Mouse (Mus musculus) adrenal gland, adult 8-10 months (tissue): ENCODE results near the gene Slc12a8. TPM values are rescaled to one million over a fixed set of nuclear protein-coding genes. Genes with fewer than 3 reads are reported as not detected.
"Not testable (repeated sequence)": the region's sequence is repeated elsewhere in the genome, so short reads cannot be mapped to it uniquely, and the experiment has no call there.

Experiments used
- DNase-seq: peaks from one replicate; pipeline ENCODE4 v3.0.0; 2022
- total RNA-seq, 4 experiments: library from RNA; stranded (reverse); gene quantifications; 2 replicates each; pipeline ENCODE4 v1.2.4; 2022

Gene Slc12a8
- total RNA-seq: under 1 TPM; 0.55 to 0.91 (median 0.77) TPM

DNA sequence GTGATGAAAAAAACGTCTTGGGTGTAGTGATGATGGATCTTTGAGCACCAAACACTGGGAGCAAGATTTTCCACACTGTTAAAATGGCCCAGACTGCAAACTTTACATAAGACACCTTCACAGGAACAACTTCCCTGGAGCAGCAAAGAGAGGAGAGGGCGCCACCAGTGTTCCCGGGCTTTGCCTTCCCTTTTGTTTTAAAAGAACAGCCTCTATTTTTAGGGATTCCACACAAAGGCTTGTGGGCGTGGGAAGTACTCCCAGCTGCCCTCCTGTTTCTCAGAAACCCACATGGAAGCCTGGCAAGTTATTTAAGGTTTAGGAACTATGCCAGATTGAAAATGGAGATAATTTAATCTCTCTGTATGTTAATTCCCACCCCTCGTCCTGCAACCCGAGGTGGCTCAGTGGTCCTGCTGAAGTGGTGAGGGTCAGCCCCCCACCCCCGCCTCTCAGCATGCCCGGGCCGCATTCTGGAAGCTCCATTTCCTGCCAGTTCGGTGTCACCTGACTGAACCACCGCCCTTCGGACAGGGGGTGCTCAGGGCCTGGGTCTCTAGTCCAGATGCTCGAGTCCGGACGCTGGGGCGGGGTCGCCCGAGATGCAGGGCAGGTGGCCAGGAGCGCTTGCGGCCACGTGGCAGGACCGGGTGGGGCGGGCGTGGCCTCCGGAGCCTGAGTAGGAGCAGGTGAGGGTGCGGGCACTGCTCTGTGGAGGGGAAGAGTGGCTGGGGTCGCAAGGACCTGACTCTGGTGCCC lies at the start of gene Slc12a8:
Gene Slc12a8, plus strand, starts transcription at position 522 of the 759 bp plus-strand sequence.
- DNase-seq: no peak

DNA sequence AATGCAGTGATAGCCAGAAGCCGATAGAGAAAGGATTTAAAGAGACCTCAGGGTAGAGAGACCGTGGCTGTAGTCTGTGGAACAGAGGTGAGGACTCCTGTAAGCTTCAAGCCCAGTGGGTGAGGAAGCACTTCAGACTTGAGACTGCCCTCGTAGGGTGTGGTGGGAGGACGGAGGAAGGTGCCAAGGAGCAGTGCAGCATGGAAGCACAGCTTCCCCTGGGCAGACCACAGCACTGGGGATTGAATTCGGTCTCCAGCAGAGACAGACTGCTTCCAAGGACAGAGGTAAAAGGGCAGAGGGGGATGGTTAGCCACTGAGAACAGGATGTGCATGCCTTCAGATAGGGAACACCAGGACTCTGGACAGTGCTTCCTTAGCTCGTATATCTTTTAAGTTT lies 49.7 kb upstream of the Slc12a8 start:
- no peak for DNase-seq

DNA sequence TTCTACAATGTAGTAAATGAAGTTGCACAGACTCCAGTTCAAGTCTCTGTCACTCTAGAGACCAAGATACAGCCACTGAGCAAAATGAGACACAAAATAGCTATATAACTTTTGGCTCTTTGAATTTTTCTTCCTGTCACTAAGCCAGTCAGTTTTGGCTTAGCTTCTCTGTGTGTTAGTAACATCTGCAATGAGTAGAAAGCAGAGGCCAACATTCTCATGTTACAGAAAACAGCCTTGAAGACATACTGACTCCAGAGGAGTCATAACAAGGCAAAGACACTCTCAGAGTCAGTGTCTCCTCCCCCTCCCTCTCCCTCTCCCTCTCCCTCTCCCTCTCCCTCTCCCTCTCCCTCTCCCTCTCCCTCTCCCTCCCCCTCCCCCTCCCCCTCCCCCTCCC lies 47.2 kb upstream of the Slc12a8 start:
- no peak for DNase-seq

DNA sequence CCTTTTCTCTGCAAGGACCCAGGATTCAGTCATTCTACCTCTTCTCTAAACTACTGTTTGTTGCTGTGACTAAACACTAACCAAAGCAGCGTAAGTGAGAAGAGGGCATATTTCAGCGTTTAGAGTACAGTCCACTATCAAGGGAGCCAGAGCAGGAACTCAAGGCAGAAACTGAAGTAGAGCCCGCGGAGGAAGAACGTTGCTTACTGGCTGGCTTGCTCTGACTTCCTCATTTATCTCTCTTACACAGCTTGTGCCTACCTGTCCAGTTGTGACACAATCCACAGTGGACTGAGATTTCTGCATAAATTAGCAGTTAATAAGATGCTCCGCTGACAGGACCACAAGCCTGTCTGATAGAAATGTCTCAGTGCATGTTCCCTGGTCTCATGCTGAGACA lies 42.7 kb upstream of the Slc12a8 start:
- no peak for DNase-seq

DNA sequence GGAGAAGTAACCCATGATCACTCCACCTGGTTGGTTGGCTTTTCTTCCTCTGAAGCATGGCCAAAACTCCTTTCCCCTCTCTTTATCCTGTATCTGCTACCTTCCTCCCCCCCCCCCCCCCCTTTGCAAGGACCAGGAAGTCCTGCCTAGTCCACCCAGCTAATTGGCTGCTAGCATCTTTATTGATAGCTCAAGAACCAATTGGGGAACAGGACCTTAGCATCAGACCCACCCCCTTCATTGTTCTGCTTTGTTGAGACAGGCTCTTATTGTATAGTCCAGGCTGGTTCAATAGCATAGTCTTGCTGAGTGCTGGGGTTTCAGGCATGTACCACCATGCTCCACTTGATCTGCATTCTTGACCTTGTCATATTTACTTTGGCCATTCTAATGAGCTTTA lies 37.2 kb upstream of the Slc12a8 start:
- no peak for DNase-seq

DNA sequence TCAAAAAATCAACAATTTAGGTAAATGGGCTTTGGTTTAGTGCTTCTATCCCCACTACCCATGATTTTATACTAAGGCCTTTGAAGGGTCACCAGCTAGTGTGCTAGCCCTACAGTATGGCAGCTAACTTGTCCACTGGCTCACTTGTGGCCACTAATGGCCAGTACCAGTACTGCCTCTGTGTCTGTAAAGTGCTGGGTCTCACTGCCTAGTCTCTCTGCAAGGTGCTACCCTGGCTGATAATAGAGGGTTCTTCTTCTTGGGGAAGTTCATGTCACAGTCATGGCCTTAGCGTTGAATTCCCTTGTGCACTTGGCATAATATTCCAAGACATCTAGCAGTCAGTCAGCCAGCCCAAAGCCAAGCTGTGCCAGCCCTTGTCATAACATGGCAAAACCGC lies 36.0 kb upstream of the Slc12a8 start:
- DNase-seq: no peak

DNA sequence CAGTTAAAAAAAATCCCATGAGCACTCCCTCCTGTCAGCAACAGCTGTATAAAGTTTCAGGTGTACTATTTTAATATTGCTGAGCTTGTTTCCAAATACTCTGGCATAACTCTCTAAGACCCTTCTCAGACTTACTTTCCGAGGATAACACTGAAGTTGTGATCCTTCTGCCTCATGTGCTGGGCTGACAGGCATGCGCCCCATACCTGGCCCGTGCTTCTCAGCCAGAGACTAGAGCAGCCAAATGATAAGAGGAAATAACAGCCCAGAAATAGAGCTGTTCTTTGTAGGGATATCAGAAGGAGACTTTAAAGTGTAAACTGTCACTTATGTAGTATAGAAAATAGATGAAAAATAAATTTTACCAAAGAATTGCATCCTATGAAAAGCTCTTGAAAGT lies 34.8 kb upstream of the Slc12a8 start:
- DNase-seq: no peak

DNA sequence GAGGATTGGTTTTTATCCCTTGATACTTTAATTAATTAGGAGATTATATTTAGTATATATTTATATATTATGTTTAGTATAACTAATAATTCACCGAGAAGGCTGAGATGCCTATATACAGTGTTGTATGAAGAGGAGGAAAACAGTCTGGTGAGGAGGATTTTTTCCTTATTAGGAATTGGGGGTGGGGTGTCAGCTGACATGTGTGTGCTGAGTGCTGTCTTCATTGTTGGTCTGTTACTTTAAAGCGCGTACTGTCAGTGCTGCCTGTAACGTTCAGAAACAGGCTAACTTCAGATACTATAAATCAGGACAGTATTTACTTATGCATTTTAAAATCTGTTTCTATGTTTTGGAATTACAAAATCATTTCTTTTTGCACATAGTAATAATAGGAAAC lies 29.4 kb upstream of the Slc12a8 start:
- DNase-seq: no peak

DNA sequence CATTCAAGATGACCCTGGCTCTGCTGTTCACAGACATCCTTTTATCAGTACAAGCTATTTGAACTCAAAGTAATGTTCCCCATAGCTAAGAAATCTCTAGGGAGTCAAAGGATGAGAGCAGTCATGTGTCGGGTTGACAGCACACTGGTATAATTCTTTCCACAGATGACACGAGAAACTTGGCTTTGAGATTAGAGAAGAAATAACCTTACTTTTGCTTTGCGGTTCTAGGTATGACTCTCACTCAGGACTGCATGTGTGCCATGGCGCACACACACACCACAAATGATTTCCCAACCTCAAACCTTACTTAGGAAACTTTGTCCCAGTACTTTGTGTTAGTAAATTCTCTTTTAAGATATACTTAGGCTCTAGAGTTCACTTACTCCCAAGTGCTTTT lies 22.8 kb upstream of the Slc12a8 start:
- DNase-seq: no peak

DNA sequence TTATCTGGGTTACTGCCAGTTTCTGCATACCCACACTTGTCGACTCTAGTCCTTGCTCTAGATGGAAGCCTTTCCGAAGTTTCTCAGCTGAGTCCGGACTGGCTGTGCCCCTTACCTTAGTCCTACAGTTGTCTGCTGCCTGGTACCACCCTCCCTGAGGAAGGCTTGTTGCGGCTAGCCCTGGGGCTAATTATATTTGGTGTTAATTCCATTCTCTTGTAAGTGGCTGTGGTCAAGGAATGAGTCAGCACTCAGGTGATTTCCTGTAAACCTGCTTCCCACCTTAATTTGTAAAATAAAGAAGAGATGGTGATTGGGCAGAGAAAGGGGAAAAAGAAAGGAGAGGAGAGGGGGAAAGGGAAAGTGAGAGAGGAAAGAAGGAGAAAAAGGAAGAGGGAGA lies 9.0 kb upstream of the Slc12a8 start:
- DNase-seq: no peak

DNA sequence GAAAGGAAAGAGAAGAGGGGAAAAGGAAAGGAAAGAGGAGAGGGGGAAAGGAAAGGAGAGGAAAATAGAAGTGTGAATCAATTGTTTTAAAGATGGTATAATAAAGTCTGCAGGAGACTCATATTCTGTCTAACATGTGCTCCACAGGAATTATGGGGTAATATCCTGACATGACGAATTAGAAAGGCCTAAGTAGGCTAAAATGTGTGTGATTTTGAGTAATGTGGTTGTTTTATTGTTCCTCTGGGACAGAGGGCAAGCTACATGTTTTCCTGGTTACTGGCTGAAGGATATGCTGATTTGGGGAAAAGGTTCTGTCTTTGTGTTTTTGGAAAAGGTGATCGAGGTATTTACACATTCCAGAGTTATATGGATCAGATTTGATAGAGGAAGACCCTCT lies 7.9 kb upstream of the Slc12a8 start:
- DNase-seq: not testable (repeated sequence)

DNA sequence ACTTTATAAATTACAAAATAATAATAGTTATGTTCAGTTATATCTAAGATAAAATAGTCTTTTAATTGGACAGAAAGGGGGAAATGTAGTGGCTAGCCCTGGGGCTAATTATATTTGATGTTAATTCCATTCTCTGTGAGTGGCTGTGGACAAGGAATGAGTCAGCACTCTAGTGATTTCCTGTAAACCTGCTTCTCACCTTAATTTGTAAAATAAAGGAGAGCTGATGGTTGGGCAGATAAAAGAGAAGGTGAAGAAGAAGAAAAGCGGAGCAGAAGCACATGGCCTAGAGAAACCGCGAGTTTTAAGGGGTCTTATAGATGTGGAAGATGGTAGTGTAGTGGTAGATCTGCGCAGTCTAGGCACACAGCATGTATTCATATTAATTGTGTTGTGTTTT lies 6.3 kb upstream of the Slc12a8 start:
- DNase-seq: not testable (repeated sequence)

DNA sequence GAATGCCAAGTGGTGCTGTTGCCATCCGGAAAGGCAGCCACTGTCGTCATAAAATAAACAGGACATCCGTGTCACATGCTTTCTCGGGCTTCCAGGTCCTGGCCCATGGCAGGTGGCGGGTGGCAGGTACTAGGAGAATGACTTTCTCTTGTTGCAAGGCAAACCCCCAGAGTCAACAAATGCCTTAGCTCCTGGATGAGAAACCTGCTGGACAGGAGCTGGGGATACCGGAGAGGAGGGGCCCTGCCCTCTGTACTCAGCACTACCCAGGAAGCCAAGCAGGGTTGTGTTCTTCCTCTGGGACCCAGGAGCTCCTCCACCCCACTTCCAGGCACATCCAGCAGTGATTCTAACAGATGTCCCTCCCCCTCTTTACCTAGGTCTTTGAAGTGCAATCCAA lies 4.6 kb upstream of the Slc12a8 start:
- DNase-seq: no peak

DNA sequence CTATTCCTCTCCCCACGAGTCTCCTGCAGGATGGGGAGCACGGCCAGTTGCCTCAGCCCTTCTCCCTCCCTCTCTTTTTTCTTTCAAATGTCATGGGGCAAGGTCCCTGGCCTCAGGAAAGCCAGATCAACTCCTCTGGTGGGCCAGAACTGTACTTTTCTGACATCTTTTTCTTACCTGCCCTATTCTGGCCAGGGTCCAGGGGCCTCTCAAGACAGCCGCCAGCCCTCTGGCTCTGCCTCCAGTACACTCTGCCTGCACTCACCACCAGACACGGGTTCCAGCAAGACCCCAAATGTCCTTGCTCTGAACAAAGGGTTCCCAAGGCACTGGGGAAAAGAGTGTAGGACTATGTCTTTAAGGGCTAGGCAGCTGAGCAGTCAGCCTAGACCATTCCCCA lies 499 bp downstream of the Slc12a8 start:
- DNase-seq: no peak

DNA sequence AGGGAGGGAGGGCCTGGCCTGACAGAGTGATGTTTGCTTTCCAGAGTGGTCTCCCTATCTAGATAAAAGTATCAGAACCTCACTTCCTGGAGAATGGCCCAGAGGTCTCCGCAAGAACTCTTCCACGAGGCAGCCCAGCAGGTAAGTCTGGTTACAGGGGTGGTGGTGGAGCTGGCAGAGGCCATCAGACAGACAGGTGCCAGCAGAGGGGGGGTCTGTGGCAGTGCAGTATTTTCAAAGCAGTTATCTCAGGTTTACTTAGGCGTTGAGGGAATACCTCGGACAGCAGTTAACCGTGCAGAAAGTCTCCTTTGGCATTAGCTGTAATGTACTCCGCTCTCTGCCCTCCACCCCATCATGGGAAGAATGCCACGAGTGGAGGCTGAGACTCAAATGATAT lies 1.1 kb downstream of the Slc12a8 start:
- no peak for DNase-seq

DNA sequence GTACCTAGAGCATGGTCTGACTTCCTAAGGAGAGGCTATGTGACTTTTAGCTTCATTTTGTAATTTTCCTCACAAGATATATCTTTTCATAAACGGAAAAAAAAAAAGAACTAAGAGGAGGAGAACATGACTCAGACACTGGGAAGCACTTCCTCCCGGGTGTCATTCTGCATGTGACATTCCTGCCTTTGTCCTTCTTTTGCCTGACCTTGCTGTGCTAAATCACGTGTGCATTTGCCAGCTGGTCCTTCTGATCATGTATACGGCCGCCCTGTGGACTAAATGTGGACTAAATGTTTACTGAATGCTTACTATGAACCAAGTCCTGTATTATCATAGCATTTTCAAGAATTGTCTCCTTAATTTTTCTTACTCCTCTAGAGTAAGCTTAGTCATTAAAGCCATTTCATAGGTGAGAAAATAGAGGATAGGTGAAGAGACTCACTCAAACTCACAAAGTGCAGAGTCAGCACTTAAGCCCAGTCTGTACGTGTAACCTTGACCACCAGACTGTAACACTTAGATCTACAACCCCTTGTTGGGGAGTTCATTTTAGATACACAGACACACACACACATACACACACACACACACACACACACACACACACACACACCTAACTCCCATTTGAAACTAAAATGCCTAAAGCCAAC lies 2.9 kb downstream of the Slc12a8 start:
- peak; percentile 31 for DNase-seq

DNA sequence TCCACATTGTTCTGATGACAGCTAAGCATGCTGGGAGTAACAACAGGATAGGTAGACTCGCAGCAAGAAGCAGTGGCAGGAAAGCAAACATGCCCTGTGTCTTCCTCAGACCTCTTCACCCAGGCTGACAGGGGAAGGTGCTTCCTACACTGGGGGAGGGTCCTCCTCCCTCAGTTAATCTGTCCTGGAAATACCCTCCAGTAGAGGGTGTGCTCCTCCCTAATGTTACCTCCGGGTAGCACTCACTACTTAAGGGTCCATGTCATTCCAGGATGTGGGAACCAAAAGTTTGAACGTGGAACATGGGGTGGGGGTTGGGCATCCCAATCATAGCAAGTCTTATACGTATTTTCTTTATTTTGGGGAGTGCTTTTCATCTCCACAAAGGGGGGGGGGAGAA lies 5.4 kb downstream of the Slc12a8 start:
- no peak for DNase-seq

DNA sequence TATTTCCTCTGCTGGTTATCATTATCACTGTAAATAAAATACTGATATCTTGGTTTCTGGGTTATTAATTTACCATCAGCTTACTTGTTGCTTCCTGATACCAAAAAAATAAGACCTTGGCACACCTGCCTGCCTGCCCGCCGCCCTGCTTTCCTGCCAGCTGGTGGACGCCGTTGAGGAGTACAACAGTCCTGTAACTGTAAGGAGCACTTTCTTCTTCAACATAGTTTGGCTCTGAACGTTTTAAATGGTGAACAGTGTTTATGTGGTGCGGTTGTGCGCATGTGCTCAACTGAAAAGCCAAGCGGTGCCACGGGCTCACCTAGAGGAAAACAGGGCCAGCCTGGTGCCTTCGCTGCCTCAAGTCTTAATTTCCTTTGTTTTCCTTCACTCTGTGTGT lies 6.4 kb downstream of the Slc12a8 start:
- DNase-seq: no peak

DNA sequence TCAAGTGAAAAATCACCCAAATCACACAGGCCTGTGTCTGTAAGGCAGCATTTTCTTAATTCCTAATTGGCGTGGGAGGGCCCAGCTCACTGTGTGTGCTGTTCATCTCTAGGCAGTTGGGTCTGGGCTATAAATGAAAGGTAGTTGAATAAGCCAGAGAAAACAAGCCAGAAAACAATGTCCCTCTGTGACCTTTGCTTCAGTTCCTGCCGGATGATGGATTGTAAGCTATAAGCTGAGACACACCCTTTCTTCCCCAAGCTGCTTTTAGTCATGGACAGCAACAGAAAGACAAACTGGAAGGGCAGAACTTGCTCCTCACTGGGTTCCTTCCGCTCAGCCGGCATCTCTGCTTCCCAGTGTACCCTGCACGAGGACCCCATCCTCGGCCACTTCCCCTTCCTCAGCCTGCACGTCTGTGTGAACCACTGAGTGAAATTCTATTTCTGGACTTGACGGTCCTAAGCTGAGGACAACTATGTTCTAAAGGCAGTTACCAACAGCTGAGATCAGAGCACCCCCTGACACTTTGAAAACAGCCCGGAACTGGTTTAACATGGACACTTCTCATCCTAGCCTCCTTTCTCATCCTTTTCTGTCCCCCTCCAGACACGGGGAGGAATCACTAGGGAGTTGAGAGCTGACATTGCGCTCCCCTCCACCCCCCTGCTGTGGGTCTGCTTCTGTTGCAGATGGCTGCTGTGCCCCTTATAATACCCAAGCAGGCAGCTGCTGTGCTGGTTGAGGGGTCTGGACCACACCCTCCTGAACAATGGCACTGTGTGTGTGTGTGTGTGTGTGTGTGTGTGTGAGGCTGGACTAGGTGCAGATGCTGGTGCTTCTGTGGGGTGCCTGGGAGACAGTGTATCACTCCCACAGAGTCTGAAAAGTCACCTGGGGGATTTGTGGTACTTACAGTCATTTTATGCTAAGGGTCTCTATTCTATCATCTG lies 12.7 kb downstream of the Slc12a8 start:
- no peak for DNase-seq

DNA sequence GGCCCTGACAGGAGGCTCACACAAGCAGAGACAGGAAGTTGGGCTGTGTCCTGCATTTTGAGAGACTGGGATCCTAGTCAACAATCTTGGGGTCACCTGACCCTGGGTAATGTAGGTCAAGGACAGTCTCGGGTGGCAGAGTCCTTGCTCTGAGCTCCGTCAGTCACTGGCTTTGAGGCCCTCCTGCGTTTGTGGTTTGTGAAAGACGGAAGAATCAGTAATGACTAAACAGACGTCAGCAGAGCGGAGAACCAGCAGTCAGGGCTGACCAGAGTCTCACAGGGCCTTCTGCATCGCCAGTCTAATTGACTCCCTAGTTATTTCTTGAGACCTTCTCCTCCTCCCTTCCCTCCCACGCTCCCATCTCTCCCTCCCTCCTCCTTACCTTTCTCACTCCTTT lies 14.1 kb downstream of the Slc12a8 start:
- DNase-seq: peak; percentile 23

DNA sequence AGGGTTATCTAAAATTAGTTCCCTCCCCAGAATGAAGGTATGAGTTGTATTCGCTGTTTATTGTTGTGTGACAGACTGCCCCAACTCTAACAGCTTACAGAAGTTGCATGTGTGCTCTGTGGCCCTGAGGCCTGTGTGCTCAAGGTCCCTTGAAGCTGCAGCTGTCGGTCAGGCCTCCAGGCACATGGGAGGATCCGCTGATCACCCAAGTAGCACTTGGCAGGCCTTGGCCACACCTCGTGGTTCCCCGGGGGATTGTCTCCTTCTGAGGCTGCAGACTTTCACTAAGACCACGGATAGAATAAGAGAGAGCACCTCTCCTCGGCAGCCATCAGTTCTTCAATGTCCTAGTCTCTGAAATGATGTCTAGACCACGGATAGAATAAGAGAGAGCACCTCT lies 19.3 kb downstream of the Slc12a8 start:
- DNase-seq: peak; percentile 19

DNA sequence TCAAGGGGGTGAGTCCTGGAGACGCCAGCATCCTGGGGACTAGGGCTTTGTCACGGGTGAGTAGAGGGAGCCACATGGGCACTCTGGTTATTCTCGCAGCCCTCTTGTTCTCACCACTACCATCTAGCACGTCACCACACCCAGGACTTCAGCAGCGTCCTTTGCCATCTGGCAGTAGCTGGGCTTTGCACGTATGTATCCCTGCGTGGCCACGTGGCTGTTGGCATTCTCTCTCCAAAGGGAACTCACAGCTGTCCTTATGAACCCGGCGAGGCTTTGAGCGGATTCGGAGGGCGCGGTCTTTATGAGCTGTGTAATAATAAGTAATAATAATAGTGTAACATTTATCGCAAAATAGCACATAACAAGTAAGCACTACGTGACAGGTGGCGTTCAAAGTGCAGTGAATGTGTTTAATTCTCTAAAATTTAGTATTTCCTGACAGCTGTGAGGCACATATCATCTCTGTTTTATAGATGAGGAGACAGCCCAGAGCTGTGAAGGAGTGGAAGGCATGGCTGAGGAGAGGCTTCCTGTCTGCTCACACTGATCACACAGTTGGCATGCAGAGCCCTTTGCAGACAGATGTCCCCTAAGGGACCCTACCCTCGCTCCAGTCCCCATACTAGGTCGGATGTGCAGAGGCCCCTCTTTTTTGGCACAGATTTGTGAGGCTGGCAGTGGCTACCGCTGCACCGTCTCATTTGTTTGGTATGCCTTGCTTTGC lies 20.5 kb downstream of the Slc12a8 start:
- no peak for DNase-seq

DNA sequence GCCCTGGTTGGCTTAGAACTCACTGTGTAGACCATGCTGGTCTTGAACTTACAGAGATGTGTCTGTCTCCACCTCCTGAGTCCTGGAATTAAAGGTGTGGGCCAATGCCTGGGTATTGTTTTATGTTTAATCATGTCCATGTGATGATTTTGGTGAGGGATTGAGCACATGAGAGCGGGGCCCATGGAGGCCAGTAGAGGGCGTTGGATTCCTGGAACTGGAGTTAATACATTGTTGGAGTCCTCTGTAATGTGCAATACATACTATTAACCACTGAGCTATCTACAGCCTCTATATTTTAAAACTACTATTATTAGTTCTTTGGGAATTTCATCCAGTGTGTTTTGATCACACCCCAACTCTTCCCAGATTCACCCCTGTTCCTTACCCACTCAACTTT lies 27.2 kb downstream of the Slc12a8 start:
- DNase-seq: no peak
